Mouse (Mus musculus) intestine, embryonic 16.5 days (tissue): ENCODE results near the gene Cdc42se2. TPM values are rescaled to one million over a fixed set of nuclear protein-coding genes. Genes with fewer than 3 reads are reported as not detected.

ENCODE experiments used
- ATAC-seq: fragments of 200-750 bp; cut with Nextera tagmentation; 2 replicates; pipeline ENCODE4 v1.8.0; 2017; ENCODE audit warnings: moderate TSS enrichment, moderate library complexity
- H3K27ac ChIP-seq: fragments of 300-500 bp; sonication (generic); 2 replicates; pipeline ENCODE4 v1.5.1; 2014; ENCODE audit warnings: mild to moderate bottlenecking, low read length
- H3K27me3 ChIP-seq: fragments of 300-500 bp; sonication (generic); replicated peaks from 2 replicates; pipeline ENCODE4 v1.6.1; 2014; ENCODE audit warnings: low read length, control low read depth, mixed read lengths; ENCODE audit not compliant: control insufficient read depth, insufficient read depth
- H3K36me3 ChIP-seq: fragments of 300-500 bp; sonication (generic); 2 replicates; pipeline ENCODE4 v1.6.1; 2014; ENCODE audit warnings: low read length, control low read depth; ENCODE audit not compliant: control insufficient read depth, insufficient read depth
- H3K4me1 ChIP-seq: fragments of 300-500 bp; sonication (generic); 2 replicates; pipeline ENCODE4 v1.6.1; 2014; ENCODE audit warnings: low read length, control low read depth, mixed read lengths; ENCODE audit not compliant: control insufficient read depth, insufficient read depth
- H3K4me2 ChIP-seq: fragments of 300-500 bp; sonication (generic); 2 replicates; pipeline ENCODE4 v1.6.1; 2014; ENCODE audit warnings: low read depth, low read length, control low read depth
- H3K4me3 ChIP-seq: fragments of 300-500 bp; sonication (generic); 2 replicates; pipeline ENCODE4 v1.5.1; 2014; ENCODE audit warnings: mild to moderate bottlenecking, low read length
- H3K9ac ChIP-seq: fragments of 300-500 bp; sonication (generic); 2 replicates; pipeline ENCODE4 v1.6.1; 2014; ENCODE audit warnings: low read depth, low read length
- H3K9me3 ChIP-seq: fragments of 300-500 bp; sonication (generic); 2 replicates; pipeline ENCODE4 v1.6.1; 2016; ENCODE audit warnings: low read length, control low read depth; ENCODE audit not compliant: control insufficient read depth
- WGBS: fragments of 180-500 bp; shearing (Covaris S2); extraction: QIAGEN DNeasy Blood & Tissue Kit; methylation state at CpG from one replicate; pipeline ENCODE4 v1.1.7; 2014; 5-methylcytosine and 5-hydroxymethylcytosine counted together
- polyA plus RNA-seq: library from polyadenylated mRNA; unstranded; fragments of >200 nt; fragmentation: Nextera tagmentation; extraction: Ambion mirVana; gene quantifications from 2 replicates; pipeline ENCODE4 v1.2.1, GENCODE M21; 2015

The Cdc42se2 gene
- polyA plus RNA-seq, result 70.0 and 72.9 TPM in 2 replicates

DNA sequence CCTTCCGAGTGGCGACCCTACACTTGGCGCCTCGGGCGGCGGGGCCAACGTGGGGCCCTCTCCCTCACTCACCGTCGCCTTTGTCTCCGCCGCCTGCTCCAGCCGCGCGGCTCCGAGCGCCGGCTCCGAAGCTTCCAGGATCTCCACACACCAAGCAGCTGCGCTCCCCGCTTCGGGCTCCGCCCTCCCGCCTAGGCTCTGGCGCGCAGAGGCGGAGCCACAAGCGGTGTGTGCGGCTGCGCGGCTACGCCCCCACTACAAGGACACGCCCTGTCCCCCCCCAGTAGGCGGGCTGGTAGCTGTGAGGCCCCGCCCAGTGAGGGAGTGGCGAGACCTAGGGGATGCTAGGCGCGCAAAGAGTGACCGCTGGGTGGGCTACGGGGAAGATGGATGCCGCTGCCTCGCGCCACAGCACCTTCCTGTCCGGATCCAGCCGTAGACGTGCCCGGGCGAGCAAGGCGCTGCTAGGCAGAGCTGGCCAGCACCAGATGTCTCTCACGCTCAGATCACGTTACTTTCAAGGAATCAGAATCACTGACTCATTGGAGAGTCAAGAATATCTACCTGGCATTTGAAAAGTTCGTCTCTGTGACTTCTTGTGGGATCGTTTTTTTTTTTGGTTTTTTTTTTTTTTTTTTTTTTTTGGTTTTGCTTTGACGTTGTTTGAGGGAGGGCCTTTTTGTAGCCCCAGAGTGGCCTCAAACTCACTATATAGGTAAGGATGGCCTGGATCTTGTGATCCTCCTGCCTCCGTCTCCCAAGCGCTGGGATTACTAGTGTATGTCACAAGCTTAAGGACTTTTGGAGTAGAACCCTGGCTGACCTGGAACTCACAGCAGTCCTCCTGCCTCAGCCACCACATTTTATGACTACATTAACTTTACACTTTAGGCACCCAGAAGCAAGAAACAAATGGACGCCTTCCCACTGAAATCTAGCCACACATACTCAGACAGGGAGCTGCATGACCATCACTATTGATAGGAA is at the start of gene Cdc42se2:
TSS of gene Cdc42se2 (minus strand) at position 188 of the 987 bp plus-strand sequence.
- peak within 1 kb of the TSS; percentile 94 for H3K9ac ChIP-seq
- H3K4me3 ChIP-seq, result peak within 1 kb of the TSS; percentile 97
- H3K27ac ChIP-seq, result peak within 1 kb of the TSS; percentile 97
- H3K36me3 ChIP-seq, result no peaks in the 10 kb centered on the region
- H3K9me3 ChIP-seq, result no peaks in the 10 kb centered on the region
- no peaks in the 10 kb centered on the region for H3K27me3 ChIP-seq
- H3K4me2 ChIP-seq, result peak within 1 kb of the TSS; percentile 92
- H3K4me1 ChIP-seq, result peaks cover 9% of the 10 kb centered on the region; the same call in 1 of the 2 replicates
- ATAC-seq, result peak; percentile 99
- 4% methylated on average over 56 of the region's 56 CpGs for WGBS

DNA sequence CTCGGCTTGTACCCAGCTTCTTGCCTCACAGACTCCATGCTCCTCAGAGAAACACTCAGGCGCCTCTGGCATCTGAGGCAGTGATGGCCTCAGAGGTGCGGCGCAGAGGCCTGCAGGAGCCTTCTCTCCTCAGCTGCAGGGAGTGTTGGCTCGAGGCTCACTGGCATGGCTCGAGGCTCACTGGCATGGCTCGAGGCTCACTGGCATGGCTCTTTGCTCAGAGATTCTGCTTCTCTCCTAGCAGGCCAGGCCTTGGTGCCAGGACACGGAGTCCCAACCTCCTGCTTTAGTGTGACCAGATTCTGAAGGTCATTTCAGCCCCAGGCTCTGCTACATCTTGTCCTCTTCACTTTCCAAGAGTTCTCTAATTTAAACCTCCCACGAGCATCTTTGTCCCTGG is 48.6 kb upstream of the Cdc42se2 start:
- ATAC-seq, result no peak

DNA sequence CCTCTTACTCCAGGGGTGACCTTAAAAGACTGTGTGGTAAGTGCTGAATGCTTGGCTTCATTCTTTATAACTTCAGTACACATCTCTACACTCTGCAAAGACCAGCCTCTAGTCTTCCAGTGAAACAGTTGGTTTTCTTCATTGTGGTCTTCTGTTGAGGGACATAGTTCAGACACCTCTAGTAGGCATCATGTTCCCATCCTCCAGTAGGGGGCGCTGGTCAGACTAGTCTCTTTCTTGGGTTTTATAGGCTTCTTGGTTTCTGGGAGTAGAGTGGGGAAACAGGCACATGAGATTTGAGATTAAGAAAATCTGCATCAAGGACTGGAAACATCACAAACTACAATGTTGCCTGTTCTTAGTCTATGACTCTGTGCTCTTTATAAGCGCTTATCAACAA is 47.1 kb upstream of the Cdc42se2 start:
- WGBS, result 68% methylated on average over 2 of the region's 2 CpGs
- ATAC-seq, result no peak

More for the DNA sequence above, 48.6 kb upstream of the Cdc42se2 start:
- Histone ChIP-seq H3K27me3 (no peaks in the 10 kb centered on the region), H3K4me2 (no peak overlapping the region), H3K9me3 (no peaks in the 10 kb centered on the region), H3K36me3 (no peaks in the 10 kb centered on the region), H3K4me3 (no peak overlapping the region), H3K9ac (no peak overlapping the region), H3K4me1 (no peaks in the 10 kb centered on the region), H3K27ac (no peak overlapping the region)
- 78% methylated on average over 9 of the region's 9 CpGs for WGBS

DNA sequence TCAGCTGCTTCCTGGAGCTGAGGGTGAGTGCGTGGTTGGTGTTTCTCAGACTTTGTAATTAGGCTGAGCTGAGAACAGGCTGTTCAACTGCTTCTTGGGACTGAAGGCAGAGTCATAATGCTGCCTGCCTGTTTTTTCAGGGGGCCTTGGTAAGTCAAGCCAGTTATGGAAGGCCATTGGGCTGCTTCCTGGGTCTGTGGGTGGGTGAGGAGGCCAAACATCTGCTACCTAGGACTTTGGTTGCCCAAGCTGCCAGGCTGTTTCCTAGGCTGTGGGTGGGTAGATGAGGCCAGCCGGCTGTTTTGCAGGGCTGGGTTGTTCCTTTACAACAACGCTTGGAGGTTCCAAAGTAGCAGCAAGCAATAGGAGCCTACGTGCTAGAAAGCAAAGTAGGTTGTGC is 46.4 kb upstream of the Cdc42se2 start:
- 79% methylated on average over 4 of the region's 4 CpGs for WGBS
- H3K9ac ChIP-seq, result no peak overlapping the region
- H3K36me3 ChIP-seq, result no peaks in the 10 kb centered on the region
- H3K27me3 ChIP-seq, result no peaks in the 10 kb centered on the region
- no peaks in the 10 kb centered on the region for H3K9me3 ChIP-seq
- no peak overlapping the region for H3K4me2 ChIP-seq
- no peak overlapping the region for H3K4me3 ChIP-seq
- no peak overlapping the region for H3K27ac ChIP-seq
- ATAC-seq, result no peak
- H3K4me1 ChIP-seq, result no peaks in the 10 kb centered on the region

More for the DNA sequence above, 47.1 kb upstream of the Cdc42se2 start:
- Histone ChIP-seq H3K9me3 (no peaks in the 10 kb centered on the region), H3K4me2 (no peak overlapping the region), H3K27ac (no peak overlapping the region), H3K9ac (no peak overlapping the region), H3K27me3 (no peaks in the 10 kb centered on the region), H3K4me1 (no peaks in the 10 kb centered on the region), H3K36me3 (no peaks in the 10 kb centered on the region), H3K4me3 (no peak overlapping the region)

DNA sequence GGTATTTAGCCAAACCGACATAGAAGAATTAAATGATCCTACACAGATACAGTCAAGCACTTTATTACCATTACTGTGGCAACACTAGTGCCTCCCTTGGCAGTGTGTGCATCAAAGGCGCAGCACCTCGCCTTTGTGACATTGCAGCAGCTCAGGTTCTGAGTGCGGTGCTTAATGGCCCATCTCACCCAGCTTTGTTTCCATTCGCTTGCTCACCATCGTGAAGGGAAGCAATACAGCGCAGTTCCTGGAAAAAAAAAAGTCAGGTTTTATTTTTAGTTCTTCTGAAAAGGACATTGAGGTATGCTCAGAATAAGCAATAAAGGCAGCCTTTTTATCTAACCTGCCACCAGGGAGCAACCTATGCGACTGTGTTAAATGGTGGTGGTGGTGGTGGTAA is 39.3 kb upstream of the Cdc42se2 start:
- H3K27ac ChIP-seq, result no peak overlapping the region
- H3K36me3 ChIP-seq, result no peaks in the 10 kb centered on the region
- H3K4me3 ChIP-seq, result no peak overlapping the region
- 90% methylated on average over 8 of the region's 8 CpGs for WGBS
- H3K4me1 ChIP-seq, result no peaks in the 10 kb centered on the region
- H3K27me3 ChIP-seq, result no peaks in the 10 kb centered on the region
- H3K4me2 ChIP-seq, result no peak overlapping the region
- H3K9ac ChIP-seq, result no peak overlapping the region
- H3K9me3 ChIP-seq, result no peaks in the 10 kb centered on the region
- ATAC-seq, result no peak

DNA sequence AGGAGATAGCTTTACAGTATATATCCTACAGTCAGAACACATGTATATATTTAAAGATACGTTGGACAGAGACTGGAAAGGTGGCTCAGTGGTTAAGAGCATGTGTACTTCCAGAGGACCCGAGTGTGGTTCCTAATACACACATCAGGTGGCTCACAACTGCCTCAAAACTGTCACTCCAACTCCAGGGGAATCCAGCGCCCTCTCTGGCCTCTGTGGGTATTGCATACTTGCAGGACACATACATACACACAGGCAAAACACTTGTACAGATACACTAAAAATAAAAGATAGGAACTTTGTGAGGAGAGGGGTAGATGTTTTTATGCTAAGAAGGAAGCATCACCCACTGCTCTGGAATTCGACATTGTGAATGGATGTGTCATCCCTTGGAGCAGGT is 38.3 kb upstream of the Cdc42se2 start:
- H3K27me3 ChIP-seq, result no peaks in the 10 kb centered on the region
- WGBS, result 83% methylated on average over 4 of the region's 4 CpGs
- H3K4me3 ChIP-seq, result no peak overlapping the region
- no peaks in the 10 kb centered on the region for H3K36me3 ChIP-seq
- H3K9ac ChIP-seq, result no peak overlapping the region
- no peak for ATAC-seq
- no peak overlapping the region for H3K27ac ChIP-seq
- no peaks in the 10 kb centered on the region for H3K9me3 ChIP-seq
- no peaks in the 10 kb centered on the region for H3K4me1 ChIP-seq
- H3K4me2 ChIP-seq, result no peak overlapping the region

DNA sequence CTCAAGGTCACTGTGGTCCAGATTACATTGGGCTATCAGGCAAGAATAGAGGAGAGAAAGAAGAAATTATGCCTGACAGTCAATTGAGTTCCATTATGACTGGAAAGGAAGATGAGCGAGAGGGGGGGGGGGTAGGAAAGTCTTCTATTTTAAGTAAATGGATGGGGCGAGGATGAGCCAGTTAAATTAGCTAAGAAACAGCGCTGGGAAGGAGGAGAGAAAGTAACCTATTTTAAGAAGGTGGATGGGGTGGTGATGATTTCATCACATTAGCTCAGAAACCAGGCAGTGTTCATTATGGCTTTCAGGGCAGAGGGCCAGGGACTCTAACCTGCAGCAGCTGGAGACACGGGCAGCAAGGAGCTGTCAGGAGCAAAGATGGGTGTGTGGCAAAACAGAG is 36.0 kb upstream of the Cdc42se2 start:
- no peaks in the 10 kb centered on the region for H3K27me3 ChIP-seq

DNA sequence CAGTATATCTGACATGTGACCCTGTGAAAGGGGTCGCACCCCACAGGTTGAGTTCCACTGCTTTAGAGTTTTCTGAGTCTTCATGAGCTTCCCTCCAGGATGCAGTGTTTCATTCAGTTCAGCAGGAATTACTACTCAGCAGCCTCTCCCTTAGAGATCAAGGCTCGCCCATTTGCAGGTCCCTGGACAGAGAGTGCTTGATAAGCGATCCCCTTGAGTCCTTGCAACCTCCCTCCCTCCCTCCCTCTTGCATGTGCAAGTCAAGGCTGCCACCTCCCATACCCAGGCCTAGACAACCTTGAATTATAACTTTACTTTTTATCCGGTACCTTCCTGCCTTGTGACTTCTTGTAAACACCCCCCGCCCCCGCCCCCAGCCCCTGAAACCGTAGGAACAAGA is 32.0 kb upstream of the Cdc42se2 start:
- Histone ChIP-seq H3K27me3 (no peaks in the 10 kb centered on the region), H3K9me3 (no peaks in the 10 kb centered on the region), H3K27ac (no peak overlapping the region), H3K4me1 (no peaks in the 10 kb centered on the region), H3K4me3 (no peak overlapping the region), H3K4me2 (no peak overlapping the region), H3K36me3 (no peaks in the 10 kb centered on the region), H3K9ac (no peak overlapping the region)
- WGBS, result 51% methylated on average over 7 of the region's 7 CpGs
- ATAC-seq, result no peak

More for the DNA sequence above, 36.0 kb upstream of the Cdc42se2 start:
- 74% methylated on average over 4 of the region's 4 CpGs for WGBS
- no peak overlapping the region for H3K9ac ChIP-seq
- H3K27ac ChIP-seq, result no peak overlapping the region
- no peak overlapping the region for H3K4me2 ChIP-seq
- no peaks in the 10 kb centered on the region for H3K4me1 ChIP-seq
- H3K4me3 ChIP-seq, result no peak overlapping the region
- no peaks in the 10 kb centered on the region for H3K9me3 ChIP-seq
- no peak for ATAC-seq
- no peaks in the 10 kb centered on the region for H3K36me3 ChIP-seq

DNA sequence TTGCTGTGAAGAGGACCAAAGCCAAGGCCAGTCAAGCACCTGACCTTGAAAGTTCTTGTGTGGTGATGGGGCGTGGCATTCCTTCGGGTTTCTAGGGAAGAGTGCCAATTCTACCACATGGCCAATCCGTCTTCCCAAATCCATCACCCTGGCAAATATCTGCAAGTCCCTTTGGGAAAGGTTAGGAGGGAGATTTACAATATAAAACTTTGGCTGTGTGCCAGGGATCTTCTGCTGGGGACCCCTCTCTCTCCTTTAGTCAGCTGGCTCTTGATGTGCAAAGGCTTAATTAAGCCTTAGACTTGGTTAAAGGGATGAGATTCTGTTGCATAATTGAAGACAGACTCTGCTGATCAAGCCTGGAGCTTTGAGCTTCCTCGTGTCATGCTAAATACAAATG is 30.0 kb upstream of the Cdc42se2 start:
- no peaks in the 10 kb centered on the region for H3K36me3 ChIP-seq
- no peaks in the 10 kb centered on the region for H3K9me3 ChIP-seq
- H3K4me1 ChIP-seq, result no peaks in the 10 kb centered on the region
- no peak overlapping the region for H3K4me3 ChIP-seq
- no peak overlapping the region for H3K9ac ChIP-seq
- no peak overlapping the region for H3K4me2 ChIP-seq
- ATAC-seq, result no peak
- H3K27ac ChIP-seq, result no peak overlapping the region
- WGBS, result 64% methylated on average over 4 of the region's 4 CpGs
- H3K27me3 ChIP-seq, result no peaks in the 10 kb centered on the region
